Mouse (Mus musculus) retina, adult 2 months (tissue): Measurements from ENCODE around the gene Cideb.

Source experiments
- DNase-seq: peaks from one replicate; pipeline ENCODE4 v3.0.0-alpha.2; 2012; ENCODE audit warnings: low read depth, low spot score

Cideb gene

GRCm38 (mm10) chr14:55722438-55722945, 35.8 kb downstream of the Cideb start:
- DNase-seq = no peak

GRCm38 (mm10) chr14:55721700-55722437, 36.4 kb downstream of the Cideb start, which contains the start of gene Rabggta:
Rabggta (minus strand) TSS chr14:55722263.
- peak; percentile 89 for DNase-seq

- DNase-seq = no peak
These were observed 37.2 kb downstream of the Cideb start for GRCm38 (mm10) chr14:55721076-55721475.

- no peak for DNase-seq
These were observed 37.6 kb downstream of the Cideb start for GRCm38 (mm10) chr14:55720666-55721065.

- no peak for DNase-seq
These were observed 38.5 kb downstream of the Cideb start for GRCm38 (mm10) chr14:55719737-55720136.

- no peak for DNase-seq
These were observed 41.4 kb downstream of the Cideb start for GRCm38 (mm10) chr14:55716884-55717283.

GRCm38 (mm10) chr14:55716271-55716670, 42.0 kb downstream of the Cideb start:
- no peak for DNase-seq

GRCm38 (mm10) chr14:55714893-55715292, 43.4 kb downstream of the Cideb start:
- DNase-seq = no peak

GRCm38 (mm10) chr14:55713729-55714122, 44.5 kb downstream of the Cideb start, which contains the start of gene Tgm1:
Tgm1 (minus strand) TSS chr14:55713926.
- DNase-seq = no peak

- no peak for DNase-seq
These were observed 45.1 kb downstream of the Cideb start for GRCm38 (mm10) chr14:55713007-55713728.

GRCm38 (mm10) chr14:55711786-55712185, 46.5 kb downstream of the Cideb start:
- DNase-seq = no peak

- no peak for DNase-seq
These were observed 48.7 kb downstream of the Cideb start for GRCm38 (mm10) chr14:55709509-55709908.

GRCm38 (mm10) chr14:55707397-55707796, 50.9 kb downstream of the Cideb start:
- DNase-seq = no peak

GRCm38 (mm10) chr14:55706051-55706600, 52.1 kb downstream of the Cideb start:
- no peak for DNase-seq
